Mouse (Mus musculus): Measurements from ENCODE around the gene Ndst4.

The Ndst4 gene

GRCm38 (mm10) chr3:125403601-125404396, at the start of gene Ndst4:
Gene Ndst4, plus strand, starts transcription at chr3:125404076.
- in situ Hi-C loops (cut with MboI; ENCODE audit: low sequenced_read_pairs): no loop called here

- in situ Hi-C loops (cut with MboI; ENCODE audit: low sequenced_read_pairs): no loop called here
These were observed 6.4 kb upstream of the Ndst4 start for GRCm38 (mm10) chr3:125397443-125397842.

- in situ Hi-C loops (cut with MboI; ENCODE audit: low sequenced_read_pairs): no loop called here
These were observed 2.6 kb downstream of the Ndst4 start for GRCm38 (mm10) chr3:125406456-125406855.

GRCm38 (mm10) chr3:125406991-125407390, 3.1 kb downstream of the Ndst4 start:
- in situ Hi-C loops (cut with MboI; ENCODE audit: low sequenced_read_pairs): no loop called here

GRCm38 (mm10) chr3:125466894-125467652, 63.2 kb downstream of the Ndst4 start:
- in situ Hi-C loops (cut with MboI; ENCODE audit: low sequenced_read_pairs): no loop called here

GRCm38 (mm10) chr3:125510102-125510501, 106.2 kb downstream of the Ndst4 start:
- in situ Hi-C loops (cut with MboI; ENCODE audit: low sequenced_read_pairs): no loop called here

- in situ Hi-C loops (cut with MboI; ENCODE audit: low sequenced_read_pairs): no loop called here
These were observed 129.5 kb downstream of the Ndst4 start for GRCm38 (mm10) chr3:125533371-125533770.

- in situ Hi-C loops (cut with MboI; ENCODE audit: low sequenced_read_pairs): no loop called here
These were observed 166.7 kb downstream of the Ndst4 start for GRCm38 (mm10) chr3:125570602-125571001.

- in situ Hi-C loops (cut with MboI; ENCODE audit: low sequenced_read_pairs): no loop called here
These were observed 228.4 kb downstream of the Ndst4 start for GRCm38 (mm10) chr3:125632233-125632632.

- in situ Hi-C loops (cut with MboI; ENCODE audit: low sequenced_read_pairs): no loop called here
These were observed 251.2 kb downstream of the Ndst4 start for GRCm38 (mm10) chr3:125655009-125655635.

GRCm38 (mm10) chr3:125660114-125660717, 256.3 kb downstream of the Ndst4 start:
- in situ Hi-C loops (cut with MboI; ENCODE audit: low sequenced_read_pairs): no loop called here

GRCm38 (mm10) chr3:125660884-125661532, 257.1 kb downstream of the Ndst4 start:
- in situ Hi-C loops (cut with MboI; ENCODE audit: low sequenced_read_pairs): no loop called here

- in situ Hi-C loops (cut with MboI; ENCODE audit: low sequenced_read_pairs): no loop called here
These were observed 270.3 kb downstream of the Ndst4 start for GRCm38 (mm10) chr3:125673997-125674794.

- in situ Hi-C loops (cut with MboI; ENCODE audit: low sequenced_read_pairs): no loop called here
These were observed 271.5 kb downstream of the Ndst4 start for GRCm38 (mm10) chr3:125675211-125675896.

GRCm38 (mm10) chr3:125678924-125679323, 275.0 kb downstream of the Ndst4 start:
- in situ Hi-C loops (cut with MboI; ENCODE audit: low sequenced_read_pairs): no loop called here

GRCm38 (mm10) chr3:125683460-125684230, 279.8 kb downstream of the Ndst4 start:
- in situ Hi-C loops (cut with MboI; ENCODE audit: low sequenced_read_pairs): no loop called here

GRCm38 (mm10) chr3:125684583-125684982, 280.7 kb downstream of the Ndst4 start:
- in situ Hi-C loops (cut with MboI; ENCODE audit: low sequenced_read_pairs): no loop called here

- in situ Hi-C loops (cut with MboI; ENCODE audit: low sequenced_read_pairs): no loop called here
These were observed 283.7 kb downstream of the Ndst4 start for GRCm38 (mm10) chr3:125687601-125688000.

- in situ Hi-C loops (cut with MboI; ENCODE audit: low sequenced_read_pairs): no loop called here
These were observed 287.1 kb downstream of the Ndst4 start for GRCm38 (mm10) chr3:125690948-125691347.

All from CH12F3 (cell line).